ENCODE assay signal across 7 mouse cellular contexts in genomic region chr4:130520482-130520851, GRCm38 (mm10). TPM values are rescaled to one million over a fixed set of nuclear protein-coding genes. Genes with fewer than 3 reads are reported as not detected.
DNase-seq lines count a peak whose midpoint lies in the region; ATAC-seq lines count a peak whose summit lies in the region.

No protein-coding gene starts in this region.

- no peak for DNase-seq in lung, postnatal 4 days
- DNase-seq in forebrain, embryonic 10.5 days (ENCODE audit: extremely low spot score, low spot score) = no peak
- no peak for DNase-seq in kidney, postnatal 10 days
- no peak for DNase-seq in embryo, embryonic 11 days

- no peaks in the 10 kb centered on the region for H3K36me3 ChIP-seq in lung, embryonic 16.5 days (ENCODE audit: control insufficient read depth, insufficient read depth, low read length)
- no peaks in the 10 kb centered on the region for H3K36me3 ChIP-seq in forebrain, embryonic 10.5 days (replicated peaks)
- H3K36me3 ChIP-seq in limb, embryonic 13.5 days = no peaks in the 10 kb centered on the region
- no peaks in the 10 kb centered on the region for H3K36me3 ChIP-seq in stomach, embryonic 14.5 days (ENCODE audit: control insufficient read depth, insufficient read depth, low read length)

- peak overlapping the region; percentile 61 for H3K9ac ChIP-seq in lung, embryonic 16.5 days (ENCODE audit: low read length)
- H3K9ac ChIP-seq in limb, embryonic 13.5 days = peak overlapping the region; percentile 82; the same call in 1 of the 2 replicates
- H3K9ac ChIP-seq in stomach, embryonic 14.5 days (replicated peaks; ENCODE audit: low read depth, low read length) = no peak overlapping the region

- H3K4me3 ChIP-seq in lung, embryonic 16.5 days (ENCODE audit: low read length) = peak overlapping the region; percentile 77
- H3K4me3 ChIP-seq in forebrain, embryonic 10.5 days = peak overlapping the region; percentile 69
- H3K4me3 ChIP-seq in limb, embryonic 13.5 days = peak overlapping the region; percentile 68
- peak overlapping the region; percentile 66 for H3K4me3 ChIP-seq in stomach, embryonic 14.5 days (ENCODE audit: low read depth, low read length)

- WGBS in lung, embryonic 16.5 days = under 1% methylated on average over 9 of the region's 9 CpGs
- WGBS in forebrain, embryonic 10.5 days = 3% methylated on average over 9 of the region's 9 CpGs
- WGBS in limb, embryonic 13.5 days = 2% methylated on average over 9 of the region's 9 CpGs
- 0% methylated on average over 9 of the region's 9 CpGs for WGBS in stomach, embryonic 14.5 days

- ATAC-seq in lung, embryonic 16.5 days (ENCODE audit: low read depth) = peak; percentile 62; the same call in 1 of the 2 replicates
- no peak for ATAC-seq in limb, embryonic 13.5 days (ENCODE audit: low FRiP score, low read depth)
- peak; percentile 66 for ATAC-seq in stomach, embryonic 14.5 days (ENCODE audit: insufficient number of reproducible peaks, insufficient read depth, low FRiP score, low read depth)

- H3K4me1 ChIP-seq in lung, embryonic 16.5 days (replicated peaks; ENCODE audit: control insufficient read depth, insufficient read depth, low read length) = peaks cover 7% of the 10 kb centered on the region
- H3K4me1 ChIP-seq in forebrain, embryonic 10.5 days = peaks cover 21% of the 10 kb centered on the region
- peaks cover 5% of the 10 kb centered on the region; the same call in 1 of the 2 replicates for H3K4me1 ChIP-seq in limb, embryonic 13.5 days
- H3K4me1 ChIP-seq in stomach, embryonic 14.5 days (ENCODE audit: control insufficient read depth, insufficient read depth, low read length) = no peaks in the 10 kb centered on the region; the same call in 1 of the 2 replicates

- no peaks in the 10 kb centered on the region for H3K27me3 ChIP-seq in lung, embryonic 16.5 days (ENCODE audit: control insufficient read depth, insufficient read depth, low read depth, low read length)
- H3K27me3 ChIP-seq in forebrain, embryonic 10.5 days (ENCODE audit: poor library complexity, severe bottlenecking) = 0 out of 2 replicates have a peak, but pooled peaks cover 5% of the 10 kb centered on the region
- no peaks in the 10 kb centered on the region for H3K27me3 ChIP-seq in limb, embryonic 13.5 days
- no peaks in the 10 kb centered on the region for H3K27me3 ChIP-seq in stomach, embryonic 14.5 days (ENCODE audit: control insufficient read depth, insufficient read depth, low read length)

- no peak overlapping the region for H3K27ac ChIP-seq in lung, embryonic 16.5 days (ENCODE audit: low read length)
- peak overlapping the region; percentile 94 for H3K27ac ChIP-seq in forebrain, embryonic 10.5 days
- no peak overlapping the region for H3K27ac ChIP-seq in limb, embryonic 13.5 days
- H3K27ac ChIP-seq in stomach, embryonic 14.5 days (ENCODE audit: low read length) = peak overlapping the region; percentile 93; the same call in 1 of the 2 replicates

- H3K4me2 ChIP-seq in lung, embryonic 16.5 days (ENCODE audit: low read depth, low read length) = peak overlapping the region; percentile 90
- H3K4me2 ChIP-seq in limb, embryonic 13.5 days (replicated peaks) = peak overlapping the region; percentile 78
- peak overlapping the region; percentile 78 for H3K4me2 ChIP-seq in stomach, embryonic 14.5 days (replicated peaks; ENCODE audit: low read depth, low read length)

- no peaks in the 10 kb centered on the region for H3K9me3 ChIP-seq in lung, embryonic 16.5 days (ENCODE audit: control insufficient read depth, low read length)
- H3K9me3 ChIP-seq in forebrain, embryonic 10.5 days = no peaks in the 10 kb centered on the region
- H3K9me3 ChIP-seq in limb, embryonic 13.5 days = no peaks in the 10 kb centered on the region
- no peaks in the 10 kb centered on the region for H3K9me3 ChIP-seq in stomach, embryonic 14.5 days (ENCODE audit: control insufficient read depth, low read depth, low read length)

RNA-seq across cellular contexts. Expression of gene Nkain1, which starts 53.5 kb away (rescaled TPM):
- 0.18 TPM in 1 of 2 replicates, not detected in the other for polyA plus RNA-seq in lung, embryonic 16.5 days (2015; fragmentation: Nextera tagmentation; extraction: Ambion mirVana)
- polyA plus RNA-seq in forebrain, embryonic 10.5 days (2016; fragmentation: Nextera tagmentation; extraction: Ambion mirVana) = 4.1 and 4.5 TPM in 2 replicates
- polyA plus RNA-seq in limb, embryonic 13.5 days (2015; fragmentation: Nextera tagmentation; extraction: Ambion mirVana) = 2.6 and 3.0 TPM in 2 replicates
- polyA plus RNA-seq in stomach, embryonic 14.5 days (2014; fragmentation: Nextera tagmentation; extraction: Ambion mirVana) = 1.8 and 2.6 TPM in 2 replicates

Comparison
In these comparisons a context has a peak if more than half of its experiments do, and no peak if none do; other contexts are left out.
1. H3K27ac ChIP-seq: peak in forebrain, embryonic 10.5 days (single experiment) and stomach, embryonic 14.5 days (single experiment); none in lung, embryonic 16.5 days (single experiment) and limb, embryonic 13.5 days (single experiment).
2. Peak in every context shown above with its lines, with median percentiles within 50 percentile points of each other: H3K4me2 ChIP-seq and H3K4me3 ChIP-seq.